Mouse (Mus musculus): ENCODE data around the gene Gm47959.

DNA sequence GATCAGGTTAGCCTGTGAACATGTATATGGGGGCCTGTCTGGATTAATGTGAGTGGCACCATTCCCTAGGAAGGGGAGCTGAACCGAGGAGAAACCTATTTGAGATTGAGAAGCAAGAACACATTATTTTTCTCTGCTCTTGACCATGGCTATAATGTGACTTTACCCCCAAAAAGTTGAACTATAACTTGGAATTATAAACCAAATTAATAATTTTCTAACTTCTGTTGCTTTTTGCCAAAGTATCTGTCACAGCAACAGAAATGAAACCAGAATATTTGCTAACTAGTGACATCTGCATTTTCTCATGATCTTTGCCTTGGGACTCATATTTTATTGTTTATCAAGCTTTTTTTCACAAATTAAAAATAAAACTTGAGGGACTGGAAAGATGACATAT, 16.2 kb downstream of the Gm47959 start:
- TF ChIP-seq CTCF (IDR thresholded peaks at IDR 0.05; ENCODE audit: control insufficient read depth, insufficient read depth, insufficient read length) = no peak
- TF ChIP-seq MYOD1 (IDR thresholded peaks at IDR 0.05; ENCODE audit: control insufficient read depth, insufficient read length, low read depth) = no peak

Data from C2C12 (cell line).